Mouse (Mus musculus) A20 (cell line): ENCODE results near the gene Stab2.

ENCODE experiments used
- DNase-seq: peaks from one replicate; pipeline ENCODE4 v3.0.0-alpha.2; 2011; ENCODE audit warnings: low read depth, low spot score

The Stab2 gene

GRCm38 (mm10) chr10:86826929-86827328, 180.9 kb downstream of the Stab2 start:
- no peak for DNase-seq

GRCm38 (mm10) chr10:86825871-86826522, 181.8 kb downstream of the Stab2 start:
- DNase-seq = peak; percentile 39

- no peak for DNase-seq
Observed at GRCm38 (mm10) chr10:86824871-86825270, 183.0 kb downstream of the Stab2 start.

- DNase-seq = peak; percentile 16
Observed at GRCm38 (mm10) chr10:86824093-86824492, 183.7 kb downstream of the Stab2 start.

GRCm38 (mm10) chr10:86821014-86821413, 186.8 kb downstream of the Stab2 start:
- no peak for DNase-seq

- no peak for DNase-seq
Observed at GRCm38 (mm10) chr10:86819649-86820165, 188.1 kb downstream of the Stab2 start.

- no peak for DNase-seq
Observed at GRCm38 (mm10) chr10:86815133-86815532, 192.7 kb downstream of the Stab2 start.

- DNase-seq = no peak
Observed at GRCm38 (mm10) chr10:86814292-86815131, 193.3 kb downstream of the Stab2 start.

GRCm38 (mm10) chr10:86810612-86811011, 197.2 kb downstream of the Stab2 start:
- no peak for DNase-seq

GRCm38 (mm10) chr10:86810000-86810399, 197.8 kb downstream of the Stab2 start:
- DNase-seq = no peak

GRCm38 (mm10) chr10:86808013-86808758, 199.6 kb downstream of the Stab2 start:
- no peak for DNase-seq

GRCm38 (mm10) chr10:86807362-86807761, 200.5 kb downstream of the Stab2 start:
- no peak for DNase-seq

- no peak for DNase-seq
Observed at GRCm38 (mm10) chr10:86796073-86796741, 211.6 kb downstream of the Stab2 start.

- no peak for DNase-seq
Observed at GRCm38 (mm10) chr10:86794794-86795535, 212.9 kb downstream of the Stab2 start.

- peak; percentile 13 for DNase-seq
Observed at GRCm38 (mm10) chr10:86794196-86794595, 213.6 kb downstream of the Stab2 start.

GRCm38 (mm10) chr10:86793509-86793951, 214.3 kb downstream of the Stab2 start:
- DNase-seq = no peak

GRCm38 (mm10) chr10:86791507-86792184, 216.2 kb downstream of the Stab2 start:
- DNase-seq = no peak
